In the genomic region with DNA sequence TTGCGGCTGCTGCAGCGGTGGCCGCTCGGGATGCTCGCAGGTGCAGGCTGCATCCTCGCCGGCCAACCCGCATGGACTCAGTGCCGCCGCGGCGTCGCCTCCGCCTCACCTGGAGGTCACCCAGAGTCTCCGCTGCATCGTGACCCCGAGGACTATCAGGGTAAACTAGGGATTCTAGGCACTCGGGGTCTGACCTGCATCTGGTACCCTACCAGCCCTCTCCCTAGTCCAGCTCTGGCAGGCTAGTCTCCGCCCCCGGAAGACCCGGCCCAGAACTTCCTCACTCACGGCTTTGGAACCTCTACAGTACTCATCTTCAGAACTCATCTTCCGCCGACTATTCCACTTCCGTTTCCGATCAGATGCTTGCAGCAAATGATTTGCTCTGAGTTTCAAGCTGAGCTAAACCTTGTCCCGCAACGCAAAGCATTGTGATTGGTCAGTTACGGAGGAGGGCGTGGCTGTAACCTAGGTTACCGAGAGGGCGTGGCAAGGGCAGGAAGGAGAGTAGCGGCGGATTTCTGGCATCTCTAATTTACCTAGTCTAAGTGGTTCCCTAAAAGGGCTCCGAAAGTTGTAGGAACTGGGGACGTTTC, we compare ENCODE assay signal across 8 mouse cellular contexts. TPM values are rescaled to one million over a fixed set of nuclear protein-coding genes. Genes with fewer than 3 reads are reported as not detected.
DNase-seq lines count a peak whose midpoint lies in the region; ATAC-seq and TF ChIP-seq lines count a peak whose summit lies in the region.

A gene (minus strand): TSS at position 325 of the 596 bp plus-strand sequence.

- TF ChIP-seq EP300 in heart, postnatal 0 days (IDR thresholded peaks at IDR 0.05; ENCODE audit: low read depth), result no peak

- H3K27ac ChIP-seq in forebrain, embryonic 12.5 days, result peak within 1 kb of the TSS; percentile 76; the same call in 1 of the 2 replicates
- H3K27ac ChIP-seq in heart, postnatal 0 days (ENCODE audit: low read depth), result no peak within 1 kb of the TSS
- no peak within 1 kb of the TSS for H3K27ac ChIP-seq in liver, embryonic 16.5 days (ENCODE audit: low read length)
- H3K27ac ChIP-seq in neural tube, embryonic 13.5 days (replicated peaks), result peak within 1 kb of the TSS; percentile 86
- H3K27ac ChIP-seq in testis, adult 2 months (ENCODE audit: control insufficient read depth, insufficient read depth, low read depth, low read length), result peak within 1 kb of the TSS; percentile 91

- peaks cover 15% of the 10 kb centered on the region for H3K4me1 ChIP-seq in E14TG2a.4 (replicated peaks; ENCODE audit: low read depth, low read length)
- H3K4me1 ChIP-seq in forebrain, embryonic 12.5 days, result peaks cover 13% of the 10 kb centered on the region
- no peaks in the 10 kb centered on the region for H3K4me1 ChIP-seq in heart, postnatal 0 days (ENCODE audit: control insufficient read depth, insufficient read depth)
- peaks cover 11% of the 10 kb centered on the region for H3K4me1 ChIP-seq in liver, embryonic 16.5 days (ENCODE audit: control insufficient read depth, low read depth, low read length)
- H3K4me1 ChIP-seq in neural tube, embryonic 13.5 days (replicated peaks), result peaks cover 23% of the 10 kb centered on the region
- no peaks in the 10 kb centered on the region for H3K4me1 ChIP-seq in testis, adult 2 months (ENCODE audit: control insufficient read depth, insufficient read depth, low read length)

- under 1% methylated on average over 36 of the region's 36 CpGs for WGBS in forebrain, embryonic 12.5 days
- WGBS in heart, postnatal 0 days, result under 1% methylated on average over 36 of the region's 36 CpGs
- WGBS in liver, embryonic 16.5 days (ENCODE audit: insufficient replicate concordance), result under 1% methylated on average over 36 of the region's 36 CpGs
- under 1% methylated on average over 36 of the region's 36 CpGs for WGBS in neural tube, embryonic 13.5 days

- H3K9ac ChIP-seq in forebrain, embryonic 12.5 days, result peak within 1 kb of the TSS; percentile 70
- H3K9ac ChIP-seq in heart, postnatal 0 days (replicated peaks; ENCODE audit: low read depth, low read length), result peak within 1 kb of the TSS; percentile 27
- H3K9ac ChIP-seq in liver, embryonic 16.5 days (ENCODE audit: low read depth, low read length), result peak within 1 kb of the TSS; percentile 52
- H3K9ac ChIP-seq in neural tube, embryonic 13.5 days, result peak within 1 kb of the TSS; percentile 80

- ATAC-seq in forebrain, embryonic 12.5 days (ENCODE audit: low FRiP score), result peak; percentile 98
- ATAC-seq in heart, postnatal 0 days (ENCODE audit: insufficient read depth, low read depth), result peak; percentile 98
- peak; percentile 88 for ATAC-seq in liver, embryonic 16.5 days (ENCODE audit: low read depth)
- ATAC-seq in neural tube, embryonic 13.5 days (ENCODE audit: low read depth), result peak; percentile 98

- DNase-seq in c-Kit-positive CD71-positive TER-119-positive erythroid progenitor cells, embryonic 14.5 days (ENCODE audit: low spot score), result peak; percentile 91
- DNase-seq in heart, postnatal 0 days (ENCODE audit: low spot score), result peak; percentile 88
- DNase-seq in kidney, postnatal 4 days, result peak; percentile 98 to 99

- H3K4me2 ChIP-seq in forebrain, embryonic 12.5 days, result peak within 1 kb of the TSS; percentile 68
- peak within 1 kb of the TSS; percentile 78 for H3K4me2 ChIP-seq in heart, postnatal 0 days (ENCODE audit: low read depth, low read length)
- H3K4me2 ChIP-seq in liver, embryonic 16.5 days (ENCODE audit: low read depth, low read length), result peak within 1 kb of the TSS; percentile 88
- H3K4me2 ChIP-seq in neural tube, embryonic 13.5 days, result peak within 1 kb of the TSS; percentile 70

- peaks cover 10% of the 10 kb centered on the region for H3K36me3 ChIP-seq in E14TG2a.4 (ENCODE audit: insufficient read depth, low read length)
- H3K36me3 ChIP-seq in forebrain, embryonic 12.5 days (replicated peaks), result peaks cover 3% of the 10 kb centered on the region; the same call in 1 of the 2 replicates
- peaks cover 4% of the 10 kb centered on the region; the same call in 1 of the 2 replicates for H3K36me3 ChIP-seq in heart, postnatal 0 days (replicated peaks; ENCODE audit: control insufficient read depth, insufficient read depth, low read length)
- H3K36me3 ChIP-seq in liver, embryonic 16.5 days (ENCODE audit: control insufficient read depth, insufficient read depth), result no peaks in the 10 kb centered on the region
- H3K36me3 ChIP-seq in neural tube, embryonic 13.5 days, result peaks cover 7% of the 10 kb centered on the region
- H3K36me3 ChIP-seq in testis, adult 2 months (ENCODE audit: control insufficient read depth, insufficient read depth, low read length), result no peaks in the 10 kb centered on the region

- H3K9me3 ChIP-seq in E14TG2a.4 (ENCODE audit: low read length), result no peaks in the 10 kb centered on the region
- no peaks in the 10 kb centered on the region for H3K9me3 ChIP-seq in forebrain, embryonic 12.5 days
- no peaks in the 10 kb centered on the region for H3K9me3 ChIP-seq in heart, postnatal 0 days (replicated peaks; ENCODE audit: control insufficient read depth, low read length)
- no peaks in the 10 kb centered on the region for H3K9me3 ChIP-seq in liver, embryonic 16.5 days (replicated peaks; ENCODE audit: control insufficient read depth, low read length)
- H3K9me3 ChIP-seq in neural tube, embryonic 13.5 days, result no peaks in the 10 kb centered on the region

- no peaks in the 10 kb centered on the region for H3K27me3 ChIP-seq in E14TG2a.4 (ENCODE audit: insufficient read depth, low read length)
- 0 out of 2 replicates have a peak, but pooled peaks cover 3% of the 10 kb centered on the region for H3K27me3 ChIP-seq in forebrain, embryonic 12.5 days
- no peaks in the 10 kb centered on the region for H3K27me3 ChIP-seq in heart, postnatal 0 days (ENCODE audit: control insufficient read depth, insufficient read depth, low read length)
- peaks cover 3% of the 10 kb centered on the region; the same call in 1 of the 2 replicates for H3K27me3 ChIP-seq in liver, embryonic 16.5 days (ENCODE audit: control insufficient read depth, insufficient read depth, low read depth, low read length)
- no peaks in the 10 kb centered on the region for H3K27me3 ChIP-seq in neural tube, embryonic 13.5 days
- H3K27me3 ChIP-seq in testis, adult 2 months (ENCODE audit: control insufficient read depth, insufficient read depth, low read length), result no peaks in the 10 kb centered on the region

- no peak for TF ChIP-seq CTCF in E14TG2a.4 (conservative IDR thresholded peaks at IDR 0.05; ENCODE audit: low read length)
- TF ChIP-seq CTCF in heart, postnatal 0 days (IDR thresholded peaks at IDR 0.05; ENCODE audit: low read depth), result no peak
- no peak for TF ChIP-seq CTCF in testis, adult 2 months (IDR thresholded peaks at IDR 0.05; ENCODE audit: control insufficient read depth, insufficient read depth, insufficient replicate concordance, low read depth, low read length)

- peak; percentile 82 for TF ChIP-seq POLR2A in testis, adult 2 months (IDR thresholded peaks at IDR 0.05; ENCODE audit: control insufficient read depth, low read depth, low read length)

- peak within 1 kb of the TSS; percentile 96 for H3K4me3 ChIP-seq in E14TG2a.4 (replicated peaks; ENCODE audit: low read length)
- peak within 1 kb of the TSS; percentile 72 for H3K4me3 ChIP-seq in forebrain, embryonic 12.5 days (replicated peaks)
- peak within 1 kb of the TSS; percentile 66 for H3K4me3 ChIP-seq in heart, postnatal 0 days (ENCODE audit: low read depth, low read length)
- H3K4me3 ChIP-seq in liver, embryonic 16.5 days (ENCODE audit: low read depth, low read length), result peak within 1 kb of the TSS; percentile 69
- peak within 1 kb of the TSS; percentile 83 for H3K4me3 ChIP-seq in neural tube, embryonic 13.5 days
- peak within 1 kb of the TSS; percentile 99 for H3K4me3 ChIP-seq in testis, adult 2 months (ENCODE audit: control insufficient read depth, low read depth, low read length)

RNA-seq across cellular contexts. Expression of the gene that starts here (rescaled TPM):
- polyA plus RNA-seq in forebrain, embryonic 12.5 days (2016; fragmentation: Nextera tagmentation; extraction: Ambion mirVana), result 55.1 and 56.2 TPM in 2 replicates
- total RNA-seq in heart, postnatal 0 days (2014; rRNA removed; ENCODE audit: low replicate concordance), result 11.9 and 17.5 TPM in 2 replicates
- polyA plus RNA-seq in heart, postnatal 0 days (2015; fragmentation: Nextera tagmentation; extraction: Ambion mirVana), result 17.1 and 18.9 TPM in 2 replicates
- 3.5 and 3.6 TPM in 2 replicates for polyA plus RNA-seq in liver, embryonic 16.5 days (2015; fragmentation: Nextera tagmentation; extraction: Ambion mirVana)
- 73.6 and 74.3 TPM in 2 replicates for polyA plus RNA-seq in neural tube, embryonic 13.5 days (2015; fragmentation: Nextera tagmentation; extraction: Ambion mirVana)
- polyA plus RNA-seq in testis, adult 2 months (2012; rRNA removed), result 24.0 and 32.8 TPM in 2 replicates

Comparison
In these comparisons a context has a peak if more than half of its experiments do, and no peak if none do; other contexts are left out.
1. H3K27ac ChIP-seq: peak in forebrain, embryonic 12.5 days (single experiment), neural tube, embryonic 13.5 days (single experiment) and testis, adult 2 months (single experiment); none in heart, postnatal 0 days (single experiment) and liver, embryonic 16.5 days (single experiment).
2. H3K9ac ChIP-seq: peak in every context shown above with its lines; median percentile 80 in neural tube, embryonic 13.5 days; 70 in forebrain, embryonic 12.5 days; 52 in liver, embryonic 16.5 days; 27 in heart, postnatal 0 days.
3. Peak in every context shown above with its lines, with median percentiles within 50 percentile points of each other: H3K4me3 ChIP-seq, DNase-seq, ATAC-seq and H3K4me2 ChIP-seq.